Mouse (Mus musculus): ENCODE data around the gene Gm14781. TPM values are rescaled to one million over a fixed set of nuclear protein-coding genes. Genes with fewer than 3 reads are reported as not detected.
"Not testable (repeated sequence)": the region's sequence is repeated elsewhere in the genome, so short reads cannot be mapped to it uniquely, and the experiment has no call there.

Gm14781 gene
- total RNA-seq (2021): not detected

DNA sequence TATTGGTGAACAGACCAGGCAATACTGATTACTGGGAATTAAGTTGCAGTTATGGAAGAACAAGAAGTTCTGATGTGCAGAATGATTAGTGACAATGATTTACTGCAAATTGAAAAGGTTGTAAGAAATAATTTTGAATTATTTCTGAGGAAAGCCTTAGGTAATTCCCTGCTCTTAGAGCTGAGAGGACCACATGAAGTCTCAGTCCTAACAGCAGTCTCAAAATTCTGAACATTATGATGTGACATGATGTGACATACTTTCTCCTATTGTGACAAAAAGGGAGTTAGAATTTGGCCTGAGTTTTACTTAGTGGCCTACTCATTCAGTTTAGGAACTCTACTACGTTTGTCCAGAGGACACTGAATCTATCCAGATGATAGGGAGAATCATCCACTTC lies at the start of gene Gm14781:
Gm14781 (plus strand) TSS at position 301 of the 400 bp plus-strand sequence.
- DNase-seq; intact Hi-C loops (cut with DNase I): not testable (repeated sequence)

DNA sequence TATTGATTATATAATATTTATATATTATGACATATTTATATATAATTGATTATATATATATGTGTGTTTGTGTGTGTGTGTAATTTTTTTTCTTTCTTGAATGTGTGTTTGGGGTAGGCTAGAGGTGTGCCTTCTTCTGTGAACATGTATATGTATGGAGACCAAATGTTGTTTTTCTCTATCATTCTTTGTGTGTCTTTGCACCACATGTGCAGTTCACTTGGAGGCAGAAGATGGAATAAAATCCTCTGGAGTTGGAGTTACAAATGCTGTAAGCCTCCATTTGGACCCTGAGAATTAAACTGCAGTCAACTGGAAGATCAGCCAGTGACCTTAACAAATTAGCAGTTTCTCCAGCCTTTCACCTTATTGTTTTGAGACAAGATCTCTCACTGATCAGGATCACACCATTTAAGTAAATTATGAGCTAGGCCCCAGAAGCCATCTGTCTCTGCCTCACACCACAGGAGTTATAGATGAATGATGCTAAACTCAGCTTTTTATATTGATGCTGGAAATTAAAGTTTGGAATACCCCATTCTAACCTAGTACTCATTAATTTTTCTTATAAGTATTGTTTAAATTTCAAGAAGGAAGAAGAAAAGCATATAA lies 23.1 kb downstream of the Gm14781 start:
- DNase-seq; intact Hi-C loops (cut with DNase I): not testable (repeated sequence)

Other genes with a start within 250 kb of the Gm14781 start
- not detected for gene Gm5072, start 239.7 kb upstream of the Gm14781 start, total RNA-seq (2021)
- gene Gm8914, start 152.1 kb upstream of the Gm14781 start, total RNA-seq (2021): not detected
- gene 1700084M14Rik, start 56.3 kb upstream of the Gm14781 start, total RNA-seq (2021): not detected
- gene Mageb5, start 150.8 kb downstream of the Gm14781 start, total RNA-seq (2021): not detected